Mouse (Mus musculus) kidney, embryonic 14.5 days (tissue): ENCODE measurements at regions not wholly inside any gene's neighbourhood (a gene's known extent, or its start where the extent isn't known, plus 50 kb on each side); places are given as distances from the start of the nearest gene placed in this dataset.
"Not testable (repeated sequence)": the region's sequence is repeated elsewhere in the genome, so short reads cannot be mapped to it uniquely, and the experiment has no call there.

Experiments
- ATAC-seq: fragments of 200-750 bp; cut with Nextera tagmentation; 2 replicates; pipeline ENCODE4 v1.8.0; 2017; ENCODE audit warnings: moderate number of reproducible peaks, mild to moderate bottlenecking, moderate TSS enrichment, moderate library complexity; ENCODE audit not compliant: low FRiP score, low TSS enrichment
- H3K27ac ChIP-seq: fragments of 300-500 bp; sonication (generic); 2 replicates; pipeline ENCODE4 v1.5.1; 2014; ENCODE audit warnings: low read depth, mild to moderate bottlenecking, low read length, moderate library complexity, mixed read lengths
- H3K27me3 ChIP-seq: fragments of 300-500 bp; sonication (generic); 2 replicates; pipeline ENCODE4 v1.6.1; 2014; ENCODE audit warnings: mild to moderate bottlenecking, low read length; ENCODE audit not compliant: control insufficient read depth, insufficient read depth
- H3K36me3 ChIP-seq: fragments of 300-500 bp; sonication (generic); 2 replicates; pipeline ENCODE4 v1.6.1; 2014; ENCODE audit warnings: low read length, mixed read lengths; ENCODE audit not compliant: control insufficient read depth, insufficient read depth
- H3K4me1 ChIP-seq: fragments of 300-500 bp; sonication (generic); 2 replicates; pipeline ENCODE4 v1.6.1; 2014; ENCODE audit warnings: low read length, mixed read lengths; ENCODE audit not compliant: control insufficient read depth, insufficient read depth
- H3K4me2 ChIP-seq: fragments of 300-500 bp; sonication (generic); replicated peaks from 2 replicates; pipeline ENCODE4 v1.6.1; 2014; ENCODE audit warnings: low read depth, mild to moderate bottlenecking, low read length
- H3K4me3 ChIP-seq: fragments of 300-500 bp; sonication (generic); 2 replicates; pipeline ENCODE4 v1.5.1; 2014; ENCODE audit warnings: mild to moderate bottlenecking, low read length
- H3K9ac ChIP-seq: fragments of 300-500 bp; sonication (generic); 2 replicates; pipeline ENCODE4 v1.6.1; 2014; ENCODE audit warnings: low read depth, mild to moderate bottlenecking, low read length, moderate library complexity
- H3K9me3 ChIP-seq: fragments of 300-500 bp; sonication (generic); 2 replicates; pipeline ENCODE4 v1.6.1; 2016; ENCODE audit warnings: low read length; ENCODE audit not compliant: control insufficient read depth
- WGBS: fragments of 180-500 bp; shearing (Covaris S2); extraction: QIAGEN DNeasy Blood & Tissue Kit; methylation state at CpG from one replicate; pipeline ENCODE4 v1.1.7; 2014; 5-methylcytosine and 5-hydroxymethylcytosine counted together

DNA sequence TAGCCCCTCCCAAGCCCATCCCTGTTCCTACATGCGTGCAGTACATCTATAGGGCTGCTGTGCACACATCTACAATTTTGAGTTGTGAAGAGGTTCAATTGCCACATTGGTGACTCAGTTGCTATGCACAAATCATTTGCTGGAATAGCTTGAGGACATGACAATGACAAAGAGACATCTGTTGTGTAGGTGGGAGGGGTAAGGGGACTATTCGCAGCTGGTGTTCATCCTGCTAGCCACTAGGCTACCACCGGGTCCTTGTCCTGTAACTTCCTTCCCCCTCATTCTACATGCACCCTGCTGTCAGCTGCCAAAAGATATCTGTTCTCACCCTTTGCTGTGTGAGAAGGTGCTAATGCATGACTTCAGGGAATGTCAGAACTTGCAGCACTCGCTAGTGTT lies 1117.7 kb upstream of the Arrdc3 start:
- no peak overlapping the region for H3K4me3 ChIP-seq
- H3K36me3 ChIP-seq: no peaks in the 10 kb centered on the region
- WGBS: 16% methylated on average over 4 of the region's 4 CpGs
- no peaks in the 10 kb centered on the region for H3K9me3 ChIP-seq
- H3K4me2 ChIP-seq: no peak overlapping the region
- no peak overlapping the region for H3K9ac ChIP-seq
- no peak for ATAC-seq
- H3K27ac ChIP-seq: no peak overlapping the region
- no peaks in the 10 kb centered on the region for H3K4me1 ChIP-seq
- H3K27me3 ChIP-seq: no peaks in the 10 kb centered on the region

GRCm38 (mm10) chr13:79784991-79785666 lies 1098.1 kb upstream of the Arrdc3 start:
- Histone ChIP-seq H3K4me1 (no peaks in the 10 kb centered on the region), H3K9ac (no peak overlapping the region), H3K36me3 (no peaks in the 10 kb centered on the region), H3K27ac (no peak overlapping the region), H3K27me3 (no peaks in the 10 kb centered on the region), H3K4me2 (no peak overlapping the region), H3K4me3 (no peak overlapping the region), H3K9me3 (0 out of 2 replicates have a peak, but pooled peaks cover 3% of the 10 kb centered on the region)
- no peak for ATAC-seq
- 91% methylated on average over 1 of the region's 1 CpGs for WGBS

GRCm38 (mm10) chr13:79801591-79801990 lies 1081.6 kb upstream of the Arrdc3 start:
- Histone ChIP-seq H3K27me3 (no peaks in the 10 kb centered on the region), H3K9me3 (no peaks in the 10 kb centered on the region), H3K4me1 (no peaks in the 10 kb centered on the region), H3K27ac (no peak overlapping the region), H3K4me3 (no peak overlapping the region), H3K36me3 (no peaks in the 10 kb centered on the region), H3K4me2 (no peak overlapping the region), H3K9ac (no peak overlapping the region)
- WGBS: 85% methylated on average over 2 of the region's 2 CpGs
- ATAC-seq: no peak

GRCm38 (mm10) chr13:79835592-79835991 lies 1047.6 kb upstream of the Arrdc3 start:
- H3K9me3 ChIP-seq: no peaks in the 10 kb centered on the region
- WGBS: 74% methylated on average over 1 of the region's 1 CpGs
- no peaks in the 10 kb centered on the region for H3K4me1 ChIP-seq
- no peak overlapping the region for H3K4me2 ChIP-seq
- ATAC-seq: no peak
- H3K27ac ChIP-seq: no peak overlapping the region
- no peak overlapping the region for H3K4me3 ChIP-seq
- no peak overlapping the region for H3K9ac ChIP-seq
- H3K27me3 ChIP-seq: no peaks in the 10 kb centered on the region
- H3K36me3 ChIP-seq: no peaks in the 10 kb centered on the region

- H3K4me2 ChIP-seq: no peak overlapping the region
- H3K9me3 ChIP-seq: no peaks in the 10 kb centered on the region
- H3K27me3 ChIP-seq: no peaks in the 10 kb centered on the region
- no peak overlapping the region for H3K4me3 ChIP-seq
- WGBS: 50% methylated on average over 2 of the region's 2 CpGs
- H3K4me1 ChIP-seq: no peaks in the 10 kb centered on the region
- ATAC-seq: 0 out of 2 replicates have a peak, but pooled peaks have one; percentile 49
- no peak overlapping the region for H3K27ac ChIP-seq
- no peak overlapping the region for H3K9ac ChIP-seq
- H3K36me3 ChIP-seq: no peaks in the 10 kb centered on the region
Measured at GRCm38 (mm10) chr13:79844800-79845199, 1038.4 kb upstream of the Arrdc3 start.

GRCm38 (mm10) chr13:79867501-79867900 lies 1015.7 kb upstream of the Arrdc3 start:
- ATAC-seq, H3K27me3 ChIP-seq, H3K36me3 ChIP-seq, H3K27ac ChIP-seq, H3K4me1 ChIP-seq, H3K9me3 ChIP-seq, H3K9ac ChIP-seq, H3K4me3 ChIP-seq, H3K4me2 ChIP-seq: not testable (repeated sequence)
- WGBS: 76% methylated on average over 1 of the region's 1 CpGs

DNA sequence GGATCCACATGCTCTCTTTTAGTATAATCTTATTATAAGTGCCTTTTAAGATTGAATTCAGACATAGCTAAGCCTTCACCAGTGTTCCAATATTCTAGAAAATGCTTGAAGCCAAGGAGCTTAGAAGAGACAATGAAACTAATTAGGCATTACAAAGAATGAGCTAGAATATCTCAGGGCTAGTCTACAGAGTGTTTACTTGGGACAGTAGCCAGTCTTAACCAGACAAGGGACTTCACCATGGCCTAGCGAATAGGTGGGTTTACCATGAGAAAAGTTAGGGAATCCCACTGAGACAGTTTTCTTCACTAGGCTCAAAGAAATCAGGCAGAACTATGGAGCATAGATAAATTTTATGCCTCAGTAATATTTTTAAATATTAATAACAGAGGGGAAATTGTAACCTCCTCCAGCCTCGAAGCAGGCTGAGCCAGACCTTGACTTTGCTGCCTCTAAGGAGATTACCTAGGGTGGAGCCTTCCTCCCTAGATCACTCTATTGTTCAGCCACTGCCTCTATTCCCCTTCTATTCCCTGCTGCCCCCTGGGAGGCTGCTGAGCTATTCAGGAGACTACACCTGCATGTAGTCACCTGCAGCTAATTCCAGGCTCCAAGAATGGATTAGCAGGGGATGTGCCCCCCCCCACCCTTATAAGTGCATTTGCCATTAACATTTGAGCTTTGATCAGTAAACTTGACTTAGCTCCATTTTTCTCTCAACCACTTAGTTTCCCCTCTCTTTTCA lies 1014.5 kb upstream of the Arrdc3 start:
- Histone ChIP-seq H3K4me3 (no peak overlapping the region), H3K27me3 (no peaks in the 10 kb centered on the region), H3K9ac (no peak overlapping the region), H3K36me3 (no peaks in the 10 kb centered on the region), H3K4me1 (no peaks in the 10 kb centered on the region), H3K27ac (no peak overlapping the region), H3K4me2 (no peak overlapping the region), H3K9me3 (no peaks in the 10 kb centered on the region)
- 80% methylated on average over 2 of the region's 2 CpGs for WGBS
- no peak for ATAC-seq

DNA sequence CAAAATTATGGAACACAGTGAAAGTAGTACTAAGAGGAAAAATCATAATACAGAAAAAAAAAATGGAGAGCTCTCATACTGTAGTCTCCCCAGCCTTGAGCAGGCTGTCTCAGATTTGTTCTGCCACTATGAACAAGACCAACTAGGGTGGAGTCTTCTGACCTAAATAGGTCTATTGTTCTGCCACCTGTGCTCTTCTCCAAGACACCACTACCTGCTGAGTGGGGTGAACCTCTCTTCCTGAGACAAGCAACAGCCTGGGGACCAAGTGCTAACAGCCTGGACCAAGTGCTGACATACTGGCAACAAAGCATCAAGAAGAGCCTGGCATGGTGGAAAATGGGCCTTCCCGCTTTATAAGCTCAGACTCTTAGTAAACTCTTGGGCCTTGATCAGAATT lies 1003.0 kb upstream of the Arrdc3 start:
- Histone ChIP-seq H3K27me3 (no peaks in the 10 kb centered on the region), H3K9ac (no peak overlapping the region), H3K4me3 (no peak overlapping the region), H3K36me3 (no peaks in the 10 kb centered on the region), H3K9me3 (no peaks in the 10 kb centered on the region), H3K27ac (no peak overlapping the region), H3K4me2 (no peak overlapping the region), H3K4me1 (no peaks in the 10 kb centered on the region)
- no peak for ATAC-seq
- WGBS: 89% methylated on average over 1 of the region's 1 CpGs

- no peak for ATAC-seq
- Histone ChIP-seq H3K4me1 (no peaks in the 10 kb centered on the region), H3K27me3 (no peaks in the 10 kb centered on the region), H3K4me3 (no peak overlapping the region), H3K9me3 (no peaks in the 10 kb centered on the region), H3K27ac (no peak overlapping the region), H3K36me3 (no peaks in the 10 kb centered on the region), H3K4me2 (no peak overlapping the region), H3K9ac (no peak overlapping the region)
Measured at GRCm38 (mm10) chr13:79885959-79886358, 997.2 kb upstream of the Arrdc3 start.
